In genomic region chr1:38185517-38186226, GRCm38 (mm10) we compare ENCODE assay signal across 8 mouse cellular contexts. TPM values are rescaled to one million over a fixed set of nuclear protein-coding genes. Genes with fewer than 3 reads are reported as not detected.
DNase-seq lines count a peak whose midpoint lies in the region; ATAC-seq and TF ChIP-seq lines count a peak whose summit lies in the region.

No protein-coding gene starts in this region.

- H3K36me3 ChIP-seq in intestine, embryonic 14.5 days (ENCODE audit: control insufficient read depth, insufficient read depth, low read length), result peaks cover 42% of the 10 kb centered on the region
- peaks cover 4% of the 10 kb centered on the region; the same call in 1 of the 2 replicates for H3K36me3 ChIP-seq in intestine, embryonic 15.5 days
- H3K36me3 ChIP-seq in kidney, embryonic 16.5 days (ENCODE audit: insufficient read depth, low read length), result peaks cover 15% of the 10 kb centered on the region; the same call in 1 of the 2 replicates
- no peaks in the 10 kb centered on the region for H3K36me3 ChIP-seq in liver, embryonic 11.5 days (ENCODE audit: control insufficient read depth, insufficient read depth, low read length)
- peaks cover 23% of the 10 kb centered on the region for H3K36me3 ChIP-seq in neural tube, embryonic 12.5 days
- H3K36me3 ChIP-seq in stomach, embryonic 16.5 days (ENCODE audit: control insufficient read depth, insufficient read depth, low read length), result no peaks in the 10 kb centered on the region

- H3K4me1 ChIP-seq in intestine, embryonic 14.5 days (replicated peaks; ENCODE audit: control insufficient read depth, insufficient read depth, low read length), result no peaks in the 10 kb centered on the region
- H3K4me1 ChIP-seq in intestine, embryonic 15.5 days (replicated peaks), result no peaks in the 10 kb centered on the region
- H3K4me1 ChIP-seq in cortical plate, adult 2 months (ENCODE audit: control insufficient read depth, insufficient read depth, low read length), result no peaks in the 10 kb centered on the region
- H3K4me1 ChIP-seq in kidney, embryonic 16.5 days (ENCODE audit: insufficient read depth, low read length), result 0 out of 2 replicates have a peak, but pooled peaks cover 5% of the 10 kb centered on the region
- H3K4me1 ChIP-seq in liver, embryonic 11.5 days (replicated peaks; ENCODE audit: control insufficient read depth, insufficient read depth, low read length), result no peaks in the 10 kb centered on the region
- no peaks in the 10 kb centered on the region for H3K4me1 ChIP-seq in neural tube, embryonic 12.5 days
- no peaks in the 10 kb centered on the region for H3K4me1 ChIP-seq in stomach, embryonic 16.5 days (ENCODE audit: control insufficient read depth, insufficient read depth, low read length)

- TF ChIP-seq CTCF in cortical plate, adult 2 months (IDR thresholded peaks at IDR 0.05; ENCODE audit: extremely low read depth, insufficient read depth, low read length), result peak; percentile 97

- no peaks in the 10 kb centered on the region for H3K9me3 ChIP-seq in intestine, embryonic 14.5 days (ENCODE audit: control insufficient read depth, low read length)
- H3K9me3 ChIP-seq in intestine, embryonic 15.5 days, result no peaks in the 10 kb centered on the region
- H3K9me3 ChIP-seq in kidney, embryonic 16.5 days (ENCODE audit: low read length), result no peaks in the 10 kb centered on the region
- H3K9me3 ChIP-seq in liver, embryonic 11.5 days (ENCODE audit: control insufficient read depth, low read length), result no peaks in the 10 kb centered on the region
- no peaks in the 10 kb centered on the region for H3K9me3 ChIP-seq in neural tube, embryonic 12.5 days
- H3K9me3 ChIP-seq in stomach, embryonic 16.5 days (replicated peaks; ENCODE audit: control insufficient read depth, low read length), result no peaks in the 10 kb centered on the region

- 51% methylated on average over 17 of the region's 17 CpGs for WGBS in intestine, embryonic 14.5 days
- 49% methylated on average over 17 of the region's 17 CpGs for WGBS in intestine, embryonic 15.5 days
- 35% methylated on average over 17 of the region's 17 CpGs for WGBS in kidney, embryonic 16.5 days
- 50% methylated on average over 17 of the region's 17 CpGs for WGBS in liver, embryonic 11.5 days
- 44% methylated on average over 17 of the region's 17 CpGs for WGBS in neural tube, embryonic 12.5 days
- 48% methylated on average over 17 of the region's 17 CpGs for WGBS in stomach, embryonic 16.5 days

- H3K4me3 ChIP-seq in intestine, embryonic 14.5 days (ENCODE audit: low read depth, low read length), result no peak overlapping the region
- no peak overlapping the region for H3K4me3 ChIP-seq in intestine, embryonic 15.5 days (replicated peaks)
- H3K4me3 ChIP-seq in cortical plate, adult 2 months (ENCODE audit: insufficient read depth, low read length), result no peak overlapping the region
- H3K4me3 ChIP-seq in kidney, embryonic 16.5 days (ENCODE audit: low read length), result no peak overlapping the region
- no peak overlapping the region for H3K4me3 ChIP-seq in liver, embryonic 11.5 days (ENCODE audit: low read depth, low read length)
- no peak overlapping the region for H3K4me3 ChIP-seq in neural tube, embryonic 12.5 days
- H3K4me3 ChIP-seq in stomach, embryonic 16.5 days (replicated peaks; ENCODE audit: low read length), result no peak overlapping the region

- no peaks in the 10 kb centered on the region for H3K27me3 ChIP-seq in intestine, embryonic 14.5 days (replicated peaks; ENCODE audit: control insufficient read depth, insufficient read depth, low read length)
- H3K27me3 ChIP-seq in intestine, embryonic 15.5 days (replicated peaks), result no peaks in the 10 kb centered on the region
- no peaks in the 10 kb centered on the region for H3K27me3 ChIP-seq in kidney, embryonic 16.5 days (ENCODE audit: insufficient read depth, low read length)
- H3K27me3 ChIP-seq in liver, embryonic 11.5 days (replicated peaks; ENCODE audit: control insufficient read depth, insufficient read depth, low read length), result no peaks in the 10 kb centered on the region
- no peaks in the 10 kb centered on the region for H3K27me3 ChIP-seq in neural tube, embryonic 12.5 days (replicated peaks)
- H3K27me3 ChIP-seq in stomach, embryonic 16.5 days (ENCODE audit: control insufficient read depth, insufficient read depth, low read length), result no peaks in the 10 kb centered on the region

- H3K9ac ChIP-seq in intestine, embryonic 14.5 days (ENCODE audit: low read length), result no peak overlapping the region
- H3K9ac ChIP-seq in intestine, embryonic 15.5 days, result no peak overlapping the region
- no peak overlapping the region for H3K9ac ChIP-seq in kidney, embryonic 16.5 days (replicated peaks; ENCODE audit: low read length)
- no peak overlapping the region for H3K9ac ChIP-seq in liver, embryonic 11.5 days (ENCODE audit: low read depth, low read length)
- H3K9ac ChIP-seq in neural tube, embryonic 12.5 days, result no peak overlapping the region
- H3K9ac ChIP-seq in stomach, embryonic 16.5 days (ENCODE audit: low read length), result no peak overlapping the region

- no peak for TF ChIP-seq POLR2A in cortical plate, adult 2 months (IDR thresholded peaks at IDR 0.05; ENCODE audit: extremely low read depth, insufficient read depth, low read length)

- H3K27ac ChIP-seq in intestine, embryonic 14.5 days (ENCODE audit: low read depth), result no peak overlapping the region
- no peak overlapping the region for H3K27ac ChIP-seq in intestine, embryonic 15.5 days
- no peak overlapping the region for H3K27ac ChIP-seq in cortical plate, adult 2 months (ENCODE audit: insufficient read depth, low read length)
- no peak overlapping the region for H3K27ac ChIP-seq in kidney, embryonic 16.5 days (ENCODE audit: low read length)
- no peak overlapping the region for H3K27ac ChIP-seq in liver, embryonic 11.5 days (ENCODE audit: low read depth, low read length)
- H3K27ac ChIP-seq in neural tube, embryonic 12.5 days, result no peak overlapping the region
- no peak overlapping the region for H3K27ac ChIP-seq in stomach, embryonic 16.5 days (ENCODE audit: low read length)

- peak; percentile 88 for DNase-seq in intestine, embryonic 14.5 days (ENCODE audit: low spot score)
- DNase-seq in gastrocnemius, postnatal 25 days, result peak; percentile 66
- DNase-seq in liver, embryonic 11.5 days (ENCODE audit: low spot score), result peak; percentile 61

- 0 out of 2 replicates have a peak, but pooled peaks have one; percentile 66 for ATAC-seq in intestine, embryonic 14.5 days (replicated peaks; ENCODE audit: low FRiP score, low TSS enrichment, low read depth)
- ATAC-seq in intestine, embryonic 15.5 days, result no peak
- ATAC-seq in kidney, embryonic 16.5 days (ENCODE audit: low FRiP score, low TSS enrichment), result peak; percentile 79; the same call in 1 of the 2 replicates
- ATAC-seq in liver, embryonic 11.5 days (replicated peaks; ENCODE audit: low FRiP score), result no peak
- ATAC-seq in neural tube, embryonic 12.5 days (ENCODE audit: low FRiP score, low read depth), result peak; percentile 80
- peak; percentile 50; the same call in 1 of the 2 replicates for ATAC-seq in stomach, embryonic 16.5 days (ENCODE audit: insufficient read depth, low FRiP score)

- no peak overlapping the region for H3K4me2 ChIP-seq in intestine, embryonic 14.5 days (ENCODE audit: low read length)
- H3K4me2 ChIP-seq in intestine, embryonic 15.5 days (replicated peaks), result no peak overlapping the region
- H3K4me2 ChIP-seq in kidney, embryonic 16.5 days (replicated peaks; ENCODE audit: low read depth, low read length), result no peak overlapping the region
- no peak overlapping the region for H3K4me2 ChIP-seq in liver, embryonic 11.5 days
- no peak overlapping the region for H3K4me2 ChIP-seq in neural tube, embryonic 12.5 days (replicated peaks)
- H3K4me2 ChIP-seq in stomach, embryonic 16.5 days (ENCODE audit: low read depth, low read length), result no peak overlapping the region

RNA-seq across cellular contexts. Expression of gene Rev1, which starts 56.1 kb away (rescaled TPM):
- 25.9 and 27.9 TPM in 2 replicates for polyA plus RNA-seq in intestine, embryonic 14.5 days (2014; fragmentation: Nextera tagmentation; extraction: Ambion mirVana)
- polyA plus RNA-seq in intestine, embryonic 15.5 days (2015; fragmentation: Nextera tagmentation; extraction: Ambion mirVana), result 19.0 and 23.6 TPM in 2 replicates
- 25.2 and 25.7 TPM in 2 replicates for polyA plus RNA-seq in cortical plate, adult 2 months (2012; rRNA removed)
- total RNA-seq in gastrocnemius, postnatal 25 days (2021), result 10 to 100 TPM; 16.3 to 16.6 TPM
- 18.2 and 22.8 TPM in 2 replicates for polyA plus RNA-seq in kidney, embryonic 16.5 days (2015; fragmentation: Nextera tagmentation; extraction: Ambion mirVana)
- polyA plus RNA-seq in liver, embryonic 11.5 days (2014; fragmentation: Nextera tagmentation; extraction: Ambion mirVana), result 31.2 and 32.2 TPM in 2 replicates
- polyA plus RNA-seq in neural tube, embryonic 12.5 days (2016; fragmentation: Nextera tagmentation; extraction: Ambion mirVana), result 38.6 and 43.5 TPM in 2 replicates
- polyA plus RNA-seq in stomach, embryonic 16.5 days (2015; fragmentation: Nextera tagmentation; extraction: Ambion mirVana), result 19.4 and 21.5 TPM in 2 replicates

Comparison
In these comparisons a context has a peak if more than half of its experiments do, and no peak if none do; other contexts are left out.
1. ATAC-seq: peak in intestine, embryonic 14.5 days (single experiment), kidney, embryonic 16.5 days (single experiment), neural tube, embryonic 12.5 days (single experiment) and stomach, embryonic 16.5 days (single experiment); none in intestine, embryonic 15.5 days (single experiment) and liver, embryonic 11.5 days (single experiment).
2. Peak in every context shown above with its lines, with median percentiles within 50 percentile points of each other: DNase-seq.